8 mouse cellular contexts compared by ENCODE assay signal in the genomic region with DNA sequence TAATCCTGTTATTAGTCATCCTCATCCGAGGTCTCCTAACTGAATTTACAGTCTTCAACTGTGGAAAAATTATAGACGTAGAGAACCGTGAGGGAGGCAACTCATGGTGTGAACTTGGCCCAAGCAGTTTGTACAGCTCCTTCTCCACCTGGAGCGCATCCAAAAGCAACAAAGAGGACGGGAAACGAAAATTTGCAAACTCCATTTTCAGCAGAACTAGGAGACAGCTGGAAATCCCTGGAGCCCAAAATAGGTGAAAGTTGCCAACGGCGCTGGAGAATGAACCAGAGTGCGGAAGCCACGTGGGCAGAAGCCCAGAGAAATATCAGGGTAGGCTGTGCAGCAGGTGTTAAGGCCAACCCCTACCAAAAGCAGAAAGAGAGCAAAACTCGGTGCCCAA.
DNase-seq lines count a peak whose midpoint lies in the region; ATAC-seq and TF ChIP-seq lines count a peak whose summit lies in the region.
"Had no signal": no experiment of that assay in that cellular context is flagged by ENCODE, and none has a peak within 500 bp of the region (broad histone marks: within the 10 kb centered on the region; RNA-seq: fewer than 3 reads in every experiment).

No protein-coding gene starts in this region.

- H3K36me3 ChIP-seq in midbrain, postnatal 0 days (ENCODE audit: insufficient read depth, low read length): no peaks in the 10 kb centered on the region
- H3K36me3 ChIP-seq in midbrain, embryonic 15.5 days (replicated peaks): no peaks in the 10 kb centered on the region
- H3K36me3 ChIP-seq in forebrain, embryonic 16.5 days (ENCODE audit: control insufficient read depth, insufficient read depth): no peaks in the 10 kb centered on the region

- no peak overlapping the region for H3K27ac ChIP-seq in midbrain, postnatal 0 days (ENCODE audit: low read depth, low read length)
- H3K27ac ChIP-seq in midbrain, embryonic 15.5 days: no peak overlapping the region
- no peak overlapping the region for H3K27ac ChIP-seq in forebrain, embryonic 16.5 days (ENCODE audit: low read length)

- no peak overlapping the region for H3K9ac ChIP-seq in midbrain, postnatal 0 days (replicated peaks; ENCODE audit: low read length, poor library complexity, severe bottlenecking)
- no peak overlapping the region for H3K9ac ChIP-seq in midbrain, embryonic 15.5 days
- H3K9ac ChIP-seq in forebrain, embryonic 16.5 days (replicated peaks; ENCODE audit: low read depth, low read length): no peak overlapping the region

- H3K4me1 ChIP-seq in midbrain, postnatal 0 days (ENCODE audit: insufficient read depth, low read length): no peaks in the 10 kb centered on the region
- no peaks in the 10 kb centered on the region for H3K4me1 ChIP-seq in midbrain, embryonic 15.5 days
- H3K4me1 ChIP-seq in forebrain, embryonic 16.5 days (replicated peaks; ENCODE audit: control insufficient read depth, insufficient read depth, low read length): no peaks in the 10 kb centered on the region

- H3K4me2 ChIP-seq in midbrain, postnatal 0 days (ENCODE audit: low read depth, low read length, poor library complexity, severe bottlenecking): no peak overlapping the region
- no peak overlapping the region for H3K4me2 ChIP-seq in midbrain, embryonic 15.5 days
- no peak overlapping the region for H3K4me2 ChIP-seq in forebrain, embryonic 16.5 days (ENCODE audit: low read length)

- WGBS in midbrain, postnatal 0 days: 75% methylated on average over 11 of the region's 11 CpGs
- WGBS in midbrain, embryonic 15.5 days: 81% methylated on average over 11 of the region's 11 CpGs
- WGBS in forebrain, embryonic 16.5 days: 58% methylated on average over 11 of the region's 11 CpGs

- no peaks in the 10 kb centered on the region for H3K9me3 ChIP-seq in midbrain, postnatal 0 days (ENCODE audit: low read length)
- no peaks in the 10 kb centered on the region for H3K9me3 ChIP-seq in midbrain, embryonic 15.5 days
- no peaks in the 10 kb centered on the region for H3K9me3 ChIP-seq in forebrain, embryonic 16.5 days (ENCODE audit: control insufficient read depth, low read length)

- no peak for ATAC-seq in midbrain, postnatal 0 days (ENCODE audit: low FRiP score)
- no peak for ATAC-seq in midbrain, embryonic 15.5 days (replicated peaks)
- ATAC-seq in forebrain, embryonic 16.5 days: no peak

- TF ChIP-seq CTCF in midbrain, postnatal 0 days (IDR thresholded peaks at IDR 0.05): no peak

- H3K4me3 ChIP-seq in midbrain, postnatal 0 days (ENCODE audit: low read depth, low read length): no peak overlapping the region
- no peak overlapping the region for H3K4me3 ChIP-seq in midbrain, embryonic 15.5 days
- no peak overlapping the region for H3K4me3 ChIP-seq in forebrain, embryonic 16.5 days (replicated peaks; ENCODE audit: low read length)
- H3K4me3 ChIP-seq: erythroblast, embryonic 14.5 days had no signal

- DNase-seq in midbrain, postnatal 0 days (ENCODE audit: low spot score): peak; percentile 25
- peak; percentile 74 for DNase-seq in gastrocnemius, postnatal 25 days
- peak; percentile 82 for DNase-seq in kidney, postnatal 10 days
- peak; percentile 63 for DNase-seq in lung, postnatal 36 days
- DNase-seq in retina, embryonic 14.5 days (ENCODE audit: low spot score): no peak

- H3K27me3 ChIP-seq in midbrain, postnatal 0 days (ENCODE audit: insufficient read depth, low read length): no peaks in the 10 kb centered on the region
- no peaks in the 10 kb centered on the region for H3K27me3 ChIP-seq in midbrain, embryonic 15.5 days (replicated peaks)
- no peaks in the 10 kb centered on the region for H3K27me3 ChIP-seq in forebrain, embryonic 16.5 days (replicated peaks; ENCODE audit: control insufficient read depth, insufficient read depth, low read length)
